In genomic region chr12:99883000-99883712, GRCm38 (mm10) we compare ENCODE assay signal across 8 mouse cellular contexts. TPM values are rescaled to one million over a fixed set of nuclear protein-coding genes. Genes with fewer than 3 reads are reported as not detected.
DNase-seq lines count a peak whose midpoint lies in the region; ATAC-seq and TF ChIP-seq lines count a peak whose summit lies in the region.

No protein-coding gene starts in this region.

- WGBS in forebrain, embryonic 16.5 days = under 1% methylated on average over 38 of the region's 38 CpGs
- under 1% methylated on average over 38 of the region's 38 CpGs for whole genome bisulfite sequencing in lung, embryonic 15.5 days

- DNase-seq in G1E (ENCODE audit: low spot score) = peak; percentile 98
- peak; percentile 79 to 84 for DNase-seq in cerebellum, adult 18-20 months
- DNase-seq in heart, postnatal 4 days = peak; percentile 92
- DNase-seq in layer of hippocampus, adult 8-10 months (ENCODE audit: low spot score in 2 of 2) = peak; percentile 73 to 75
- DNase-seq in ovary, adult 18-20 months (ENCODE audit: low spot score) = peak; percentile 81
- peak; percentile 96 for DNase-seq in thymus, postnatal 0 days (ENCODE audit: low spot score)

- H3K27ac ChIP-seq in forebrain, embryonic 16.5 days (ENCODE audit: low read length) = peak overlapping the region; percentile 87
- H3K27ac ChIP-seq in lung, embryonic 15.5 days = peak overlapping the region; percentile 87

- no peaks in the 10 kb centered on the region for H3K27me3 ChIP-seq in G1E (ENCODE audit: insufficient read depth, low read length)
- no peaks in the 10 kb centered on the region for H3K27me3 ChIP-seq in forebrain, embryonic 16.5 days (replicated peaks; ENCODE audit: control insufficient read depth, insufficient read depth, low read length)
- H3K27me3 ChIP-seq in lung, embryonic 15.5 days = no peaks in the 10 kb centered on the region

- H3K4me3 ChIP-seq in G1E (ENCODE audit: low read depth, low read length) = peak overlapping the region; percentile 81
- H3K4me3 ChIP-seq in forebrain, embryonic 16.5 days (replicated peaks; ENCODE audit: low read length) = peak overlapping the region; percentile 80
- H3K4me3 ChIP-seq in lung, embryonic 15.5 days = peak overlapping the region; percentile 83

- no peaks in the 10 kb centered on the region for H3K9me3 ChIP-seq in G1E (replicated peaks)
- no peaks in the 10 kb centered on the region for H3K9me3 ChIP-seq in forebrain, embryonic 16.5 days (ENCODE audit: control insufficient read depth, low read length)
- no peaks in the 10 kb centered on the region for H3K9me3 ChIP-seq in lung, embryonic 15.5 days

- H3K9ac ChIP-seq in forebrain, embryonic 16.5 days (replicated peaks; ENCODE audit: low read depth, low read length) = peak overlapping the region; percentile 43; the same call in 1 of the 2 replicates
- peak overlapping the region; percentile 48 for H3K9ac ChIP-seq in lung, embryonic 15.5 days

- H3K4me1 ChIP-seq in G1E (ENCODE audit: insufficient read depth, low read depth, low read length) = peaks cover 33% of the 10 kb centered on the region
- H3K4me1 ChIP-seq in forebrain, embryonic 16.5 days (replicated peaks; ENCODE audit: control insufficient read depth, insufficient read depth, low read length) = peaks cover 19% of the 10 kb centered on the region
- H3K4me1 ChIP-seq in lung, embryonic 15.5 days = peaks cover 16% of the 10 kb centered on the region

- peak; percentile 93 for ATAC-seq in G1E (ENCODE audit: extremely low read depth, insufficient number of reproducible peaks, low FRiP score, poor library complexity, severe bottlenecking)
- peak; percentile 95 for ATAC-seq in forebrain, embryonic 16.5 days
- peak; percentile 96 for ATAC-seq in lung, embryonic 15.5 days (ENCODE audit: borderline replicate concordance, extremely low read depth, low FRiP score, low TSS enrichment)

- H3K36me3 ChIP-seq in G1E (replicated peaks) = peaks cover 25% of the 10 kb centered on the region
- no peaks in the 10 kb centered on the region for H3K36me3 ChIP-seq in forebrain, embryonic 16.5 days (ENCODE audit: control insufficient read depth, insufficient read depth)
- no peaks in the 10 kb centered on the region for H3K36me3 ChIP-seq in lung, embryonic 15.5 days

- H3K4me2 ChIP-seq in forebrain, embryonic 16.5 days (ENCODE audit: low read length) = peak overlapping the region; percentile 95
- H3K4me2 ChIP-seq in lung, embryonic 15.5 days = peak overlapping the region; percentile 83

- no peak for TF ChIP-seq CTCF in G1E (IDR thresholded peaks at IDR 0.05; ENCODE audit: low read depth, low read length)

RNA-seq across cellular contexts. Expression of gene Efcab11, which starts 1.1 kb away (rescaled TPM):
- total RNA-seq in G1E (2014; fragmentation: Nextera tagmentation) = 13.5 and 19.9 TPM in 2 replicates
- total RNA-seq in G1E (2017) = 7.4 and 8.0 TPM in 2 replicates
- polyA plus RNA-seq in G1E (2012) = 3.8 and 5.8 TPM in 2 replicates
- polyA plus RNA-seq in forebrain, embryonic 16.5 days (2015; fragmentation: Nextera tagmentation; extraction: Ambion mirVana) = 7.1 and 9.8 TPM in 2 replicates
- total RNA-seq in heart, postnatal 4 days (2021) = 1 to 10 TPM; 3.5 to 4.2 TPM
- under 1 TPM; 0.18 to 0.49 (median 0.43) TPM for total RNA-seq in layer of hippocampus, adult 8-10 months (2022)
- polyA plus RNA-seq in lung, embryonic 15.5 days (2015; fragmentation: Nextera tagmentation; extraction: Ambion mirVana) = 19.2 and 20.9 TPM in 2 replicates
- 9.6 and 10.0 TPM in 2 replicates for polyA plus RNA-seq in thymus, postnatal 0 days (2015; fragmentation: Nextera tagmentation; extraction: Ambion mirVana)

RNA-seq across cellular contexts. Expression of gene Tdp1, which starts 1.2 kb away (rescaled TPM):
- total RNA-seq in G1E (2014; fragmentation: Nextera tagmentation) = 119 and 130 TPM in 2 replicates
- 30.2 and 35.3 TPM in 2 replicates for total RNA-seq in G1E (2017)
- polyA plus RNA-seq in G1E (2012) = 21.0 and 32.1 TPM in 2 replicates
- polyA plus RNA-seq in forebrain, embryonic 16.5 days (2015; fragmentation: Nextera tagmentation; extraction: Ambion mirVana) = 73.7 and 75.1 TPM in 2 replicates
- total RNA-seq in heart, postnatal 4 days (2021) = 10 to 100 TPM; 16.7 to 18.1 TPM
- total RNA-seq in layer of hippocampus, adult 8-10 months (2022) = 10 to 100 TPM; 24.2 to 29.4 (median 25.9) TPM
- 69.7 and 73.0 TPM in 2 replicates for polyA plus RNA-seq in lung, embryonic 15.5 days (2015; fragmentation: Nextera tagmentation; extraction: Ambion mirVana)
- polyA plus RNA-seq in thymus, postnatal 0 days (2015; fragmentation: Nextera tagmentation; extraction: Ambion mirVana) = 49.9 and 55.7 TPM in 2 replicates

Comparison
In these comparisons a context has a peak if more than half of its experiments do, and no peak if none do; other contexts are left out.
1. Peak in every context shown above with its lines: DNase-seq, ATAC-seq, H3K4me3 ChIP-seq and H3K27ac ChIP-seq.